Mouse (Mus musculus): ENCODE measurements around the gene Grid2. TPM values are rescaled to one million over a fixed set of nuclear protein-coding genes. Genes with fewer than 3 reads are reported as not detected.

The Grid2 gene
- total and polyA plus RNA-seq, 3 experiments: not detected

DNA sequence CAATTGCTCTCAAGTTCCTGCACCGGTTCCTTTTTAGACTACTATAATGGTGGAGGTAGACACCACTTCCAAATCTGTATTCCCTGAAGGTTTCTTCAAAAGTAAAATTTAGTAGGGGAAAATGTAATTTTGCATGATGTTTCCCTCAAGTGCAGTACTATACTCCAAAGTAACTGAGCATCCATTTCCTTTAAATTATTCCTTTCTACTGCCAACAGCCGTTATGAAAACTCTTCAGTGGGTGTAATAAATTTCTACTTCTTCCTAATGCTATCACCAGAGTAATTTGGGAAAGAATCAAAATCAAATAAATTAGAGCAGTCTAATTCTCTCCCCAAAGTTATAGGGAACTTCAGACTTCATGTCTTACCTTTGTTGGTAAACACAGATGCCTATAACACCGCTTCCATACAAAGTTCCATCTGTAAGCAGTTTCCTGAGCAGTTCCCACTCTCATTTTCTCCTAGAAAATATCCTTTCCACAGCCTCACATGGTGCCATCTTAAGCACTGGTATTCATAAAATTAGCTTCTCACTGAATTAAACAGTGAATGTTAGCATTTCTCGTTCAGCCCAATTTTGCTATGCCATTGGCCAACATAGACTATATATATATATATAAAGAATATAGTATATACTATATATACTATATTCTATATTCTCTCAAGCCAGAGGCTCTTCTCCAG, 1142.9 kb downstream of the Grid2 start:
- Histone ChIP-seq H3K27ac (ENCODE audit: control insufficient read depth, low read depth, low read length) (no peak overlapping the region), H3K9me3 (replicated peaks; ENCODE audit: insufficient read depth, low read length) (no peaks in the 10 kb centered on the region), H3K79me2 (ENCODE audit: control insufficient read depth, insufficient read depth, low read length, poor library complexity) (no peaks in the 10 kb centered on the region), H3K36me3 (ENCODE audit: control insufficient read depth in 1 of 2, insufficient read depth in 2 of 2, low read length in 2 of 2) (no peaks in the 10 kb centered on the region), H3K4me3 (ENCODE audit: control insufficient read depth in 1 of 2, insufficient read depth in 1 of 2, low read depth in 2 of 2, low read length in 2 of 2) (no peak overlapping the region), H3K9ac (ENCODE audit: control insufficient read depth, low read depth, low read length, poor library complexity, severe bottlenecking) (no peak overlapping the region), H3K4me1 (ENCODE audit: control insufficient read depth in 1 of 2, insufficient read depth in 2 of 2, low read length in 2 of 2) (no peaks in the 10 kb centered on the region), H3K27me3 (ENCODE audit: control insufficient read depth in 1 of 2, insufficient read depth in 2 of 2, low read length in 2 of 2) (no peaks in the 10 kb centered on the region)
- DNase-seq (ENCODE audit: low read depth, low spot score): no peak
- TF ChIP-seq GATA1 (IDR thresholded peaks at IDR 0.05; ENCODE audit: low read depth, low read length) (no peak), ZNF384 (IDR thresholded peaks at IDR 0.05; ENCODE audit: low read depth, low read length) (no peak), KAT2A (conservative IDR thresholded peaks at IDR 0.05; ENCODE audit: low read depth, low read length) (no peak), TAL1 (IDR thresholded peaks at IDR 0.05; ENCODE audit: low read length) (no peak), RAD21 (IDR thresholded peaks at IDR 0.05; ENCODE audit: low read depth, low read length) (no peak), ZKSCAN1 (IDR thresholded peaks at IDR 0.05; ENCODE audit: low read depth, low read length) (no peak), MAX (IDR thresholded peaks at IDR 0.05; ENCODE audit: low read length) (no peak), MEF2A (IDR thresholded peaks at IDR 0.05; ENCODE audit: extremely low read depth, insufficient replicate concordance, low read depth, low read length, poor library complexity, severe bottlenecking) (no peak), POLR2AphosphoS2 (IDR thresholded peaks at IDR 0.05; ENCODE audit: low read length) (no peak), TCF12 (IDR thresholded peaks at IDR 0.05; ENCODE audit: low read depth, low read length) (no peak), ZC3H11A (IDR thresholded peaks at IDR 0.05; ENCODE audit: low read depth, low read length) (no peak), USF1 (IDR thresholded peaks at IDR 0.05; ENCODE audit: low read depth, low read length) (no peak), JUND (IDR thresholded peaks at IDR 0.05; ENCODE audit: low read depth, low read length) (no peak), MYC (IDR thresholded peaks at IDR 0.05; ENCODE audit: low read depth, low read length) (no peak)

DNA sequence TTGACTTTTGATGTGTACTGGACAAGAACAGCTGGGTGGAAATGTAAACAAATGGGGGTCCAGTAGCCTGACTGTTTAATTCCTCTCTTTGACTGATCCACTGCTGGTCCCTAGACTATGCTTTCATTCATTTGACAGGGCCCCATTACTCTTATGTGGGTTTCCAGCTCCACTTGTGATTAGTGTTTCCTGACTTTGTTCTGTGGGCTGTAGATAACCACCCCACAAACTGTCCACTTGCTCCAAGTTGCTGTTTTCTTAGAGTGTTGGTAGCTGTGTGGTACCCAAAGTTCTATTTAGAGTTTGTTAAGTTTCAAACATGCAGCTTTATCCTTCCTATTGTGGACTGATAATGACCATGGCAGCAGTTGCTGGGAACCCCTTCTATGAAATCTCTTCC, 1172.0 kb downstream of the Grid2 start:
- no peak overlapping the region for H3K4me3 ChIP-seq (ENCODE audit: control insufficient read depth in 1 of 2, insufficient read depth in 1 of 2, low read depth in 2 of 2, low read length in 2 of 2)
- H3K27ac ChIP-seq (ENCODE audit: control insufficient read depth, low read depth, low read length): no peak overlapping the region
- H3K27me3 ChIP-seq (ENCODE audit: control insufficient read depth in 1 of 2, insufficient read depth in 2 of 2, low read length in 2 of 2): no peaks in the 10 kb centered on the region
- no peaks in the 10 kb centered on the region for H3K9me3 ChIP-seq (replicated peaks; ENCODE audit: insufficient read depth, low read length)
- H3K4me1 ChIP-seq (ENCODE audit: control insufficient read depth in 1 of 2, insufficient read depth in 2 of 2, low read length in 2 of 2): no peaks in the 10 kb centered on the region
- H3K9ac ChIP-seq (ENCODE audit: control insufficient read depth, low read depth, low read length, poor library complexity, severe bottlenecking): no peak overlapping the region
- H3K79me2 ChIP-seq (ENCODE audit: control insufficient read depth, insufficient read depth, low read length, poor library complexity): no peaks in the 10 kb centered on the region
- TF ChIP-seq POLR2AphosphoS5 (IDR thresholded peaks at IDR 0.05; ENCODE audit: borderline replicate concordance, low read depth, low read length): no peak
- no peak for TF ChIP-seq MEF2A (IDR thresholded peaks at IDR 0.05; ENCODE audit: extremely low read depth, insufficient replicate concordance, low read depth, low read length, poor library complexity, severe bottlenecking)
- no peak for TF ChIP-seq MXI1 (IDR thresholded peaks at IDR 0.05; ENCODE audit: low read depth, low read length)
- no peak for TF ChIP-seq MYC (IDR thresholded peaks at IDR 0.05; ENCODE audit: low read depth, low read length)
- TF ChIP-seq ZC3H11A (IDR thresholded peaks at IDR 0.05; ENCODE audit: low read depth, low read length): no peak
- no peak for TF ChIP-seq MYB (IDR thresholded peaks at IDR 0.05; ENCODE audit: low read depth, low read length)
- no peak for TF ChIP-seq MAZ (IDR thresholded peaks at IDR 0.05; ENCODE audit: low read depth, low read length)
- TF ChIP-seq ZKSCAN1 (IDR thresholded peaks at IDR 0.05; ENCODE audit: low read depth, low read length): no peak
- TF ChIP-seq RCOR1 (IDR thresholded peaks at IDR 0.05; ENCODE audit: low read depth, low read length): no peak
- no peak for TF ChIP-seq EP300 (IDR thresholded peaks at IDR 0.05; ENCODE audit: low read depth in 1 of 2, low read length in 2 of 2)
- DNase-seq (ENCODE audit: low read depth, low spot score): no peak
- H3K36me3 ChIP-seq (ENCODE audit: control insufficient read depth in 1 of 2, insufficient read depth in 2 of 2, low read length in 2 of 2): no peaks in the 10 kb centered on the region

Data from MEL (cell line).